Mouse (Mus musculus) neural tube, embryonic 12.5 days (tissue): ENCODE results near the gene Gm17416. TPM values are rescaled to one million over a fixed set of nuclear protein-coding genes. Genes with fewer than 3 reads are reported as not detected.

Experiments used
- ATAC-seq: fragments of 200-750 bp; cut with Nextera tagmentation; 2 replicates; pipeline ENCODE4 v1.8.0; 2017; ENCODE audit warnings: low read depth, mild to moderate bottlenecking, moderate TSS enrichment, moderate library complexity; ENCODE audit not compliant: low FRiP score
- H3K27ac ChIP-seq: fragments of 300-500 bp; sonication (generic); 2 replicates; pipeline ENCODE4 v1.5.1; 2016
- H3K27me3 ChIP-seq: fragments of 300-500 bp; sonication (generic); replicated peaks from 2 replicates; pipeline ENCODE4 v1.6.1; 2016; ENCODE audit warnings: mild to moderate bottlenecking
- H3K36me3 ChIP-seq: fragments of 300-500 bp; sonication (generic); 2 replicates; pipeline ENCODE4 v1.6.1; 2016; ENCODE audit warnings: mild to moderate bottlenecking
- H3K4me1 ChIP-seq: fragments of 300-500 bp; sonication (generic); 2 replicates; pipeline ENCODE4 v1.6.1; 2016
- H3K4me2 ChIP-seq: fragments of 300-500 bp; sonication (generic); replicated peaks from 2 replicates; pipeline ENCODE4 v1.6.1; 2016; ENCODE audit warnings: mild to moderate bottlenecking
- H3K4me3 ChIP-seq: fragments of 300-500 bp; sonication (generic); 2 replicates; pipeline ENCODE4 v1.5.1; 2016
- H3K9ac ChIP-seq: fragments of 300-500 bp; sonication (generic); 2 replicates; pipeline ENCODE4 v1.6.1; 2016; ENCODE audit warnings: mild to moderate bottlenecking
- H3K9me3 ChIP-seq: fragments of 300-500 bp; sonication (generic); 2 replicates; pipeline ENCODE4 v1.6.1; 2016; ENCODE audit warnings: mild to moderate bottlenecking
- WGBS: fragments of 180-500 bp; shearing (Covaris S2); methylation state at CpG from one replicate; pipeline ENCODE4 v1.1.7; 2016; 5-methylcytosine and 5-hydroxymethylcytosine counted together
- polyA plus RNA-seq: library from polyadenylated mRNA; unstranded; fragments of >200 nt; fragmentation: Nextera tagmentation; extraction: Ambion mirVana; gene quantifications from 2 replicates; pipeline ENCODE4 v1.2.1, GENCODE M21; 2016

Gene Gm17416
- polyA plus RNA-seq, 1 experiment from 2014 or later = not detected

- ATAC-seq = no peak
- Histone ChIP-seq H3K9ac (no peak overlapping the region), H3K4me2 (no peak overlapping the region), H3K4me1 (no peaks in the 10 kb centered on the region), H3K4me3 (no peak overlapping the region), H3K27me3 (no peaks in the 10 kb centered on the region), H3K27ac (no peak overlapping the region), H3K36me3 (no peaks in the 10 kb centered on the region), H3K9me3 (no peaks in the 10 kb centered on the region)
- 33% methylated on average over 8 of the region's 8 CpGs for WGBS
Measured at GRCm38 (mm10) chr2:152612193-152612592, 43.1 kb downstream of the Gm17416 start.

GRCm38 (mm10) chr2:152615563-152615962 is 46.4 kb downstream of the Gm17416 start:
- no peak for ATAC-seq
- WGBS = 13% methylated on average over 7 of the region's 7 CpGs
- no peaks in the 10 kb centered on the region for H3K27me3 ChIP-seq

GRCm38 (mm10) chr2:152616470-152616869 is 47.3 kb downstream of the Gm17416 start:
- WGBS = 85% methylated on average over 6 of the region's 6 CpGs

More at GRCm38 (mm10) chr2:152615563-152615962, 46.4 kb downstream of the Gm17416 start:
- Histone ChIP-seq H3K27ac (no peak overlapping the region), H3K9ac (no peak overlapping the region), H3K4me2 (no peak overlapping the region), H3K36me3 (no peaks in the 10 kb centered on the region), H3K4me3 (no peak overlapping the region), H3K9me3 (no peaks in the 10 kb centered on the region), H3K4me1 (no peaks in the 10 kb centered on the region)

GRCm38 (mm10) chr2:152617374-152617773 is 48.2 kb downstream of the Gm17416 start:
- 58% methylated on average over 5 of the region's 5 CpGs for WGBS
- no peaks in the 10 kb centered on the region for H3K9me3 ChIP-seq

More at GRCm38 (mm10) chr2:152616470-152616869, 47.3 kb downstream of the Gm17416 start:
- Histone ChIP-seq H3K4me2 (no peak overlapping the region), H3K27ac (no peak overlapping the region), H3K4me1 (no peaks in the 10 kb centered on the region), H3K9me3 (no peaks in the 10 kb centered on the region), H3K9ac (no peak overlapping the region), H3K4me3 (no peak overlapping the region), H3K27me3 (no peaks in the 10 kb centered on the region), H3K36me3 (no peaks in the 10 kb centered on the region)
- ATAC-seq = no peak

More at GRCm38 (mm10) chr2:152617374-152617773, 48.2 kb downstream of the Gm17416 start:
- Histone ChIP-seq H3K4me3 (no peak overlapping the region), H3K4me2 (no peak overlapping the region), H3K27me3 (no peaks in the 10 kb centered on the region), H3K27ac (no peak overlapping the region), H3K9ac (no peak overlapping the region), H3K4me1 (no peaks in the 10 kb centered on the region), H3K36me3 (no peaks in the 10 kb centered on the region)
- ATAC-seq = no peak

Other genes with a start within 250 kb of the Gm17416 start
- gene Rbck1, start 236.7 kb upstream of the Gm17416 start, polyA plus RNA-seq = 87.0 and 90.6 TPM in 2 replicates
- gene Trib3, start 225.3 kb upstream of the Gm17416 start, polyA plus RNA-seq = 2.3 and 2.4 TPM in 2 replicates
- 14.7 and 16.5 TPM in 2 replicates for gene Nrsn2, start 192.7 kb upstream of the Gm17416 start, polyA plus RNA-seq
- gene Sox12, start 171.3 kb upstream of the Gm17416 start, polyA plus RNA-seq = 18.5 and 18.9 TPM in 2 replicates
- 47.9 and 49.8 TPM in 2 replicates for gene Zcchc3, start 154.3 kb upstream of the Gm17416 start, polyA plus RNA-seq
- gene 6820408C15Rik, start 153.8 kb upstream of the Gm17416 start, polyA plus RNA-seq = 0.53 and 0.61 TPM in 2 replicates
- gene Defb23, start 104.7 kb upstream of the Gm17416 start, polyA plus RNA-seq = not detected in 2 replicates
- gene Defb20, start 92.3 kb upstream of the Gm17416 start, polyA plus RNA-seq = not detected in 2 replicates
- gene Defb22, start 79.2 kb upstream of the Gm17416 start, polyA plus RNA-seq = not detected in 2 replicates
- not detected in 2 replicates for gene Defb26, start 57.6 kb upstream of the Gm17416 start, polyA plus RNA-seq
- not detected in 2 replicates for gene Defb28, start 51.1 kb upstream of the Gm17416 start, polyA plus RNA-seq
- gene Defb29, start 29.2 kb upstream of the Gm17416 start, polyA plus RNA-seq = not detected in 2 replicates
- not detected in 2 replicates for gene Defb21, start 3.4 kb downstream of the Gm17416 start, polyA plus RNA-seq
- gene Defb19, start 11.0 kb downstream of the Gm17416 start, polyA plus RNA-seq = not detected in 2 replicates
- not detected in 2 replicates for gene Defb45, start 30.1 kb downstream of the Gm17416 start, polyA plus RNA-seq
- not detected in 2 replicates for gene Defb36, start 35.0 kb downstream of the Gm17416 start, polyA plus RNA-seq
- not detected in 2 replicates for gene Defb25, start 53.7 kb downstream of the Gm17416 start, polyA plus RNA-seq
- 0.23 and 0.30 TPM in 2 replicates for gene Rem1, start 57.6 kb downstream of the Gm17416 start, polyA plus RNA-seq
- gene H13, start 100.1 kb downstream of the Gm17416 start, polyA plus RNA-seq = 141 and 145 TPM in 2 replicates
- gene Mcts2, start 117.7 kb downstream of the Gm17416 start, polyA plus RNA-seq = 42.8 and 47.7 TPM in 2 replicates
- 103 and 107 TPM in 2 replicates for gene Id1, start 166.9 kb downstream of the Gm17416 start, polyA plus RNA-seq
- gene Cox4i2, start 184.8 kb downstream of the Gm17416 start, polyA plus RNA-seq = 3.7 and 4.4 TPM in 2 replicates